Comparison of ENCODE assay signal across 20 mouse cellular contexts in genomic region chr5:29398427-29398826, GRCm38 (mm10). TPM values are rescaled to one million over a fixed set of nuclear protein-coding genes. Genes with fewer than 3 reads are reported as not detected.
A peak's percentile ranks its signal among the peaks of the same experiment; 100 is the strongest.
DNase-seq lines count a peak whose midpoint lies in the region; TF ChIP-seq lines count a peak whose summit lies in the region.
"Had no signal": no experiment of that assay in that cellular context is flagged by ENCODE, and none has a peak within 500 bp of the region (broad histone marks: within the 10 kb centered on the region; RNA-seq: fewer than 3 reads in every experiment).

No protein-coding gene starts in this region.

- no peaks in the 10 kb centered on the region for H3K4me1 ChIP-seq in MEL (ENCODE audit: control insufficient read depth in 1 of 2, insufficient read depth in 2 of 2, low read length in 2 of 2)
- no peaks in the 10 kb centered on the region for H3K4me1 ChIP-seq in hindbrain, embryonic 10.5 days (replicated peaks)
- H3K4me1 ChIP-seq: embryonic facial prominence, embryonic 13.5 days; hindbrain, embryonic 12.5 days; limb, embryonic 10.5 days; midbrain, embryonic 15.5 days; neural tube, embryonic 15.5 days had no signal

- TF ChIP-seq POLR2A in MEL (IDR thresholded peaks at IDR 0.05; ENCODE audit: control insufficient read depth in 1 of 2, insufficient read depth in 1 of 2, low read depth in 1 of 2, low read length in 2 of 2, poor library complexity in 1 of 2) = no peak

- H3K27ac ChIP-seq in MEL (ENCODE audit: control insufficient read depth, low read depth, low read length) = no peak overlapping the region
- no peak overlapping the region for H3K27ac ChIP-seq in hindbrain, embryonic 10.5 days
- H3K27ac ChIP-seq: embryonic facial prominence, embryonic 13.5 days; hindbrain, embryonic 12.5 days; layer of hippocampus, adult 2 months; limb, embryonic 10.5 days; midbrain, embryonic 15.5 days; neural tube, embryonic 15.5 days had no signal

- DNase-seq in ovary, adult 18-20 months (ENCODE audit: low spot score) = peak; percentile 45
- no peak for DNase-seq in ovary, postnatal 10 days (ENCODE audit: low spot score)
- peak; percentile 19 for DNase-seq in MEL (ENCODE audit: low read depth, low spot score)
- DNase-seq in adrenal gland, adult 18-20 months (ENCODE audit: low spot score in 2 of 2) = peak; percentile 44 to 54
- peak; percentile 4 for DNase-seq in brain, adult 2 months (ENCODE audit: low read depth, low spot score)
- no peak for DNase-seq in hindbrain, embryonic 10.5 days (ENCODE audit: low spot score)
- DNase-seq in thymus, postnatal 25 days = no peak
- DNase-seq: cerebellum, adult 9-11 months; gastrocnemius, postnatal 14 days; kidney, adult 8-10 months; kidney, postnatal 14 days; liver, postnatal 0 days; right cerebral cortex, adult 18-20 months; thymus, adult 18-20 months had no signal

- peaks cover 4 to 9% of the 10 kb centered on the region in 2 experiments for H3K27me3 ChIP-seq in MEL (ENCODE audit: control insufficient read depth in 1 of 2, insufficient read depth in 2 of 2, low read length in 2 of 2)
- no peaks in the 10 kb centered on the region for H3K27me3 ChIP-seq in hindbrain, embryonic 10.5 days (ENCODE audit: insufficient read depth, poor library complexity, severe bottlenecking)
- H3K27me3 ChIP-seq: embryonic facial prominence, embryonic 13.5 days; hindbrain, embryonic 12.5 days; midbrain, embryonic 15.5 days; neural tube, embryonic 15.5 days had no signal

- no peaks in the 10 kb centered on the region for H3K79me2 ChIP-seq in MEL (ENCODE audit: control insufficient read depth, insufficient read depth, low read length, poor library complexity)

- no peak overlapping the region for H3K9ac ChIP-seq in MEL (ENCODE audit: control insufficient read depth, low read depth, low read length, poor library complexity, severe bottlenecking)
- H3K9ac ChIP-seq: embryonic facial prominence, embryonic 13.5 days; hindbrain, embryonic 12.5 days; liver, postnatal 0 days; midbrain, embryonic 15.5 days; neural tube, embryonic 15.5 days had no signal

- no peak for TF ChIP-seq RAD21 in MEL (IDR thresholded peaks at IDR 0.05; ENCODE audit: low read depth, low read length)

- no peak for TF ChIP-seq EP300 in MEL (IDR thresholded peaks at IDR 0.05; ENCODE audit: low read depth in 1 of 2, low read length in 2 of 2)

- WGBS in hindbrain, embryonic 10.5 days = 79% methylated on average over 4 of the region's 4 CpGs

- no peaks in the 10 kb centered on the region for H3K36me3 ChIP-seq in MEL (ENCODE audit: control insufficient read depth in 1 of 2, insufficient read depth in 2 of 2, low read length in 2 of 2)
- H3K36me3 ChIP-seq in hindbrain, embryonic 10.5 days = no peaks in the 10 kb centered on the region
- H3K36me3 ChIP-seq: embryonic facial prominence, embryonic 13.5 days; hindbrain, embryonic 12.5 days; limb, embryonic 10.5 days; midbrain, embryonic 15.5 days; neural tube, embryonic 15.5 days had no signal

- H3K4me3 ChIP-seq in MEL (ENCODE audit: control insufficient read depth in 1 of 2, insufficient read depth in 1 of 2, low read depth in 2 of 2, low read length in 2 of 2) = no peak overlapping the region
- no peak overlapping the region for H3K4me3 ChIP-seq in hindbrain, embryonic 10.5 days
- H3K4me3 ChIP-seq: embryonic facial prominence, embryonic 13.5 days; hindbrain, embryonic 12.5 days; layer of hippocampus, adult 2 months; limb, embryonic 10.5 days; midbrain, embryonic 15.5 days; neural tube, embryonic 15.5 days had no signal

- no peaks in the 10 kb centered on the region for H3K9me3 ChIP-seq in MEL (replicated peaks; ENCODE audit: insufficient read depth, low read length)
- 0 out of 2 replicates have a peak, but pooled peaks cover 3% of the 10 kb centered on the region for H3K9me3 ChIP-seq in hindbrain, embryonic 10.5 days
- H3K9me3 ChIP-seq: embryonic facial prominence, embryonic 13.5 days; limb, embryonic 10.5 days; midbrain, embryonic 15.5 days; neural tube, embryonic 15.5 days had no signal

- TF ChIP-seq CTCF in MEL (IDR thresholded peaks at IDR 0.05 in 2 of 3, conservative IDR thresholded peaks at IDR 0.05 in 1 of 3; ENCODE audit: control insufficient read depth in 1 of 3, insufficient read depth in 1 of 3, low read depth in 2 of 3, low read length in 3 of 3, poor library complexity in 1 of 3, severe bottlenecking in 1 of 3) = no peak

TF ChIP-seq in MEL, 35 proteins besides CTCF, POLR2A, EP300 and RAD21:
- TF ChIP-seq ZKSCAN1 (IDR thresholded peaks at IDR 0.05; ENCODE audit: low read depth, low read length) = no peak
- no peak for TF ChIP-seq NELFE (IDR thresholded peaks at IDR 0.05; ENCODE audit: low read depth, low read length)
- TF ChIP-seq KAT2A (conservative IDR thresholded peaks at IDR 0.05; ENCODE audit: low read depth, low read length) = no peak
- TF ChIP-seq GATA1 (IDR thresholded peaks at IDR 0.05; ENCODE audit: low read depth, low read length) = no peak
- no peak for TF ChIP-seq GABPA (IDR thresholded peaks at IDR 0.05; ENCODE audit: low read depth, low read length)
- TF ChIP-seq NRF1 (IDR thresholded peaks at IDR 0.05; ENCODE audit: insufficient read depth, low read depth, low read length, poor library complexity, severe bottlenecking) = no peak
- TF ChIP-seq TAL1 (IDR thresholded peaks at IDR 0.05; ENCODE audit: low read length) = no peak
- TF ChIP-seq MEF2A (IDR thresholded peaks at IDR 0.05; ENCODE audit: extremely low read depth, insufficient replicate concordance, low read depth, low read length, poor library complexity, severe bottlenecking) = no peak
- TF ChIP-seq ZC3H11A (IDR thresholded peaks at IDR 0.05; ENCODE audit: low read depth, low read length) = no peak
- no peak for TF ChIP-seq ZNF384 (IDR thresholded peaks at IDR 0.05; ENCODE audit: low read depth, low read length)
- TF ChIP-seq TBP (IDR thresholded peaks at IDR 0.05; ENCODE audit: low read depth, low read length) = no peak
- TF ChIP-seq POLR2AphosphoS2 (IDR thresholded peaks at IDR 0.05; ENCODE audit: low read length) = no peak
- no peak for TF ChIP-seq SIN3A (IDR thresholded peaks at IDR 0.05; ENCODE audit: low read length)
- no peak for TF ChIP-seq ZMIZ1 (IDR thresholded peaks at IDR 0.05; ENCODE audit: low read depth, low read length)
- no peak for TF ChIP-seq MAFK (IDR thresholded peaks at IDR 0.05; ENCODE audit: borderline replicate concordance, low read depth, low read length)
- TF ChIP-seq RCOR1 (IDR thresholded peaks at IDR 0.05; ENCODE audit: low read depth, low read length) = no peak
- TF ChIP-seq E2F4 (IDR thresholded peaks at IDR 0.05; ENCODE audit: borderline replicate concordance, low read depth, low read length) = no peak
- no peak for TF ChIP-seq UBTF (IDR thresholded peaks at IDR 0.05; ENCODE audit: borderline replicate concordance, insufficient read depth, low read depth, low read length)
- TF ChIP-seq MXI1 (IDR thresholded peaks at IDR 0.05; ENCODE audit: low read depth, low read length) = no peak
TF ChIP-seq in MEL: peak in this region for 0.

RNA-seq across cellular contexts. Expression of gene Lmbr1, which starts 20.2 kb away (rescaled TPM):
- not detected in 2 replicates for total RNA-seq in MEL (2012; rRNA removed)
- polyA plus RNA-seq in MEL (2012; ENCODE audit: insufficient read depth in 1 of 2, insufficient read length in 2 of 2, low read depth in 1 of 2, low replicate concordance in 2 of 2, missing spikeins in 1 of 2) = not detected
- 10 to 100 TPM; 12.2 to 17.1 TPM for total RNA-seq in adrenal gland, adult 18-20 months (2021)
- 9.0 and 11.0 TPM in 2 replicates for polyA plus RNA-seq in hindbrain, embryonic 10.5 days (2016; fragmentation: Nextera tagmentation; extraction: Ambion mirVana)

RNA-seq across cellular contexts. Expression of gene Nom1, which starts 36.0 kb away (rescaled TPM):
- total RNA-seq in MEL (2012; rRNA removed) = 60.2 and 67.3 TPM in 2 replicates
- polyA plus RNA-seq in MEL (2012; ENCODE audit: insufficient read depth in 1 of 2, insufficient read length in 2 of 2, low read depth in 1 of 2, low replicate concordance in 2 of 2, missing spikeins in 1 of 2) = 10 to 100 TPM in 1 of 2 experiments, not detected in 1; 41.4 TPM
- 10 to 100 TPM; 26.5 to 32.8 TPM for total RNA-seq in adrenal gland, adult 18-20 months (2021)
- polyA plus RNA-seq in hindbrain, embryonic 10.5 days (2016; fragmentation: Nextera tagmentation; extraction: Ambion mirVana) = 22.4 and 32.8 TPM in 2 replicates

Comparison
In these comparisons a context has a peak if more than half of its experiments do, and no peak if none do; other contexts are left out.
1. DNase-seq: peak in ovary, adult 18-20 months (single experiment), MEL (single experiment), adrenal gland, adult 18-20 months (2 of 2) and brain, adult 2 months (single experiment); none in ovary, postnatal 10 days (single experiment), hindbrain, embryonic 10.5 days (single experiment) and thymus, postnatal 25 days (single experiment).
2. RNA of gene Lmbr1, which starts 20.2 kb away (total RNA-seq): 12.2 to 17.1 TPM in adrenal gland, adult 18-20 months; not detected in MEL; every median in the first group is over 10 times any median in the second.